In the genomic region with DNA sequence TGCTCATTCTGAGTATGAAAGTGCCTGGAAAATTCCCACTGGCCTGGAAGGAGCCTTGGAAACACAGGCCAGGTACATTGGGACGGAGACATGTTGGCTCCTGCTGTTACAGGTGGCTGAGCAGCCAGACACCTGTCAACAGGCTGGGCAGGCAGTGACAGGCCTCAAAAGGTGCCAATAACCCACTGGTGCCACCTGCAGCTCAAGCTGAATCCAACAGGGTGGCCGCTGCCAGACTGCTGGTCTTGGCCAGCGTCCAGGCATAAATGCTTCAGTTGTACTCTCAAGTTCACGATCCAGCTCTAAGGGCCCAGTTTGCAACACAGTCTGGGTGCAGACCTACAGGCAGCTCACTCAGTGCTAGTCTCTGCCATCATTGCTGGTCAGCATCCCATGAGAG, we compare ENCODE assay signal across 7 mouse cellular contexts. TPM values are rescaled to one million over a fixed set of nuclear protein-coding genes. Genes with fewer than 3 reads are reported as not detected.
DNase-seq lines count a peak whose midpoint lies in the region; ATAC-seq and TF ChIP-seq lines count a peak whose summit lies in the region.

No protein-coding gene starts in this region.

- H3K27me3 ChIP-seq in liver, postnatal 0 days (ENCODE audit: insufficient read depth, low read length), result no peaks in the 10 kb centered on the region
- H3K27me3 ChIP-seq in stomach, postnatal 0 days (ENCODE audit: control insufficient read depth, insufficient read depth, low read length), result no peaks in the 10 kb centered on the region

- TF ChIP-seq CTCF in liver, postnatal 0 days (IDR thresholded peaks at IDR 0.05; ENCODE audit: low read depth), result peak; percentile 53
- peak; percentile 72 for TF ChIP-seq CTCF in stomach, postnatal 0 days (IDR thresholded peaks at IDR 0.05; ENCODE audit: low read depth)

- no peak overlapping the region for H3K4me3 ChIP-seq in liver, postnatal 0 days (ENCODE audit: low read depth, low read length)
- H3K4me3 ChIP-seq in stomach, postnatal 0 days (ENCODE audit: low read depth, low read length), result no peak overlapping the region

- no peaks in the 10 kb centered on the region for H3K36me3 ChIP-seq in liver, postnatal 0 days (replicated peaks; ENCODE audit: insufficient read depth, low read length)
- no peaks in the 10 kb centered on the region for H3K36me3 ChIP-seq in stomach, postnatal 0 days (ENCODE audit: control insufficient read depth, insufficient read depth, low read length)

- H3K4me1 ChIP-seq in liver, postnatal 0 days (ENCODE audit: insufficient read depth), result peaks cover 12% of the 10 kb centered on the region
- H3K4me1 ChIP-seq in stomach, postnatal 0 days (replicated peaks; ENCODE audit: control insufficient read depth, insufficient read depth), result no peaks in the 10 kb centered on the region; the same call in 1 of the 2 replicates

- no peaks in the 10 kb centered on the region for H3K9me3 ChIP-seq in liver, postnatal 0 days (ENCODE audit: low read length)
- no peaks in the 10 kb centered on the region for H3K9me3 ChIP-seq in stomach, postnatal 0 days (ENCODE audit: control insufficient read depth, low read length)

- WGBS in liver, postnatal 0 days (ENCODE audit: insufficient replicate concordance), result 61% methylated on average over 4 of the region's 4 CpGs
- 28% methylated on average over 4 of the region's 4 CpGs for WGBS in stomach, postnatal 0 days

- peak; percentile 69 for ATAC-seq in liver, postnatal 0 days
- ATAC-seq in stomach, postnatal 0 days (ENCODE audit: low FRiP score, low TSS enrichment), result peak; percentile 87

- no peak overlapping the region for H3K4me2 ChIP-seq in liver, postnatal 0 days (ENCODE audit: low read depth, low read length)
- no peak overlapping the region for H3K4me2 ChIP-seq in stomach, postnatal 0 days (replicated peaks; ENCODE audit: low read depth)

- TF ChIP-seq EP300 in liver, postnatal 0 days (IDR thresholded peaks at IDR 0.05; ENCODE audit: low read depth), result no peak
- no peak for TF ChIP-seq EP300 in stomach, postnatal 0 days (optimal IDR thresholded peaks at IDR 0.05)

- DNase-seq in thymus, postnatal 14 days, result peak; percentile 6
- DNase-seq in thymus, postnatal 25 days, result no peak
- DNase-seq in cerebellum, adult 8-10 months, result peak; percentile 96
- DNase-seq in gastrocnemius, postnatal 25 days, result peak; percentile 67
- peak; percentile 94 to 95 for DNase-seq in kidney, adult 8-10 months
- peak; percentile 70 for DNase-seq in liver, postnatal 0 days
- peak; percentile 83 for DNase-seq in stomach, postnatal 0 days (ENCODE audit: low spot score)

- peak overlapping the region; percentile 61; the same call in 1 of the 2 replicates for H3K27ac ChIP-seq in liver, postnatal 0 days (ENCODE audit: low read depth)
- H3K27ac ChIP-seq in stomach, postnatal 0 days (replicated peaks), result 0 out of 2 replicates have a peak overlapping the region, but pooled peaks have one; percentile 30

- H3K9ac ChIP-seq in liver, postnatal 0 days (replicated peaks), result no peak overlapping the region
- H3K9ac ChIP-seq in stomach, postnatal 0 days (ENCODE audit: low read length), result no peak overlapping the region

RNA-seq across cellular contexts. Expression of gene Ggact, which starts 10.7 kb away (rescaled TPM):
- total RNA-seq in gastrocnemius, postnatal 25 days (2021), result 10 to 100 TPM; 11.3 to 13.1 TPM
- 74.0 and 78.4 TPM in 2 replicates for polyA plus RNA-seq in liver, postnatal 0 days (2015; fragmentation: Nextera tagmentation; extraction: Ambion mirVana)
- polyA plus RNA-seq in stomach, postnatal 0 days (2015; fragmentation: Nextera tagmentation; extraction: Ambion mirVana), result 54.3 and 59.3 TPM in 2 replicates
